Mouse (Mus musculus) kidney, postnatal 0 days (tissue): ENCODE results near the gene Sf3a1. TPM values are rescaled to one million over a fixed set of nuclear protein-coding genes. Genes with fewer than 3 reads are reported as not detected.

ENCODE experiments used
- ATAC-seq: fragments of 200-750 bp; cut with Nextera tagmentation; replicated peaks from 2 replicates; pipeline ENCODE4 v1.8.0; 2017; ENCODE audit warnings: low read depth, moderate number of reproducible peaks, moderate TSS enrichment, moderate library complexity; ENCODE audit not compliant: low FRiP score
- DNase-seq: peaks from one replicate; pipeline ENCODE4 v3.0.0-alpha.2; 2016; ENCODE audit warnings: low spot score
- H3K27ac ChIP-seq: fragments of 300-500 bp; sonication (generic); 2 replicates; pipeline ENCODE4 v1.5.1; 2014; ENCODE audit warnings: mild to moderate bottlenecking
- H3K27me3 ChIP-seq: fragments of 300-500 bp; sonication (generic); 2 replicates; pipeline ENCODE4 v1.6.1; 2014; ENCODE audit warnings: low read length, mixed read lengths; ENCODE audit not compliant: insufficient read depth
- H3K36me3 ChIP-seq: fragments of 300-500 bp; sonication (generic); 2 replicates; pipeline ENCODE4 v1.6.1; 2014; ENCODE audit warnings: low read length, mixed read lengths; ENCODE audit not compliant: insufficient read depth
- H3K4me1 ChIP-seq: fragments of 300-500 bp; sonication (generic); replicated peaks from 2 replicates; pipeline ENCODE4 v1.6.1; 2014; ENCODE audit warnings: antibody characterized with exemption, low read length, mixed read lengths; ENCODE audit not compliant: insufficient read depth
- H3K4me2 ChIP-seq: fragments of 300-500 bp; sonication (generic); 2 replicates; pipeline ENCODE4 v1.6.1; 2014; ENCODE audit warnings: mild to moderate bottlenecking, low read length, moderate library complexity, mixed read lengths
- H3K4me3 ChIP-seq: fragments of 300-500 bp; sonication (generic); replicated peaks from 2 replicates; pipeline ENCODE4 v1.5.1; 2014; ENCODE audit warnings: low read depth, low read length
- H3K9ac ChIP-seq: fragments of 300-500 bp; sonication (generic); 2 replicates; pipeline ENCODE4 v1.6.1; 2014; ENCODE audit warnings: low read depth, low read length
- H3K9me3 ChIP-seq: fragments of 300-500 bp; sonication (generic); replicated peaks from 2 replicates; pipeline ENCODE4 v1.6.1; 2016; ENCODE audit warnings: low read length, inconsistent platforms, mixed read lengths
- CTCF ChIP-seq: IDR thresholded peaks from 2 replicates; pipeline ENCODE4 v1.5.1; 2016; ENCODE audit warnings: antibody characterized with exemption, low read depth, mild to moderate bottlenecking, moderate library complexity
- WGBS: fragments of 180-500 bp; shearing (Covaris S2); extraction: QIAGEN DNeasy Blood & Tissue Kit; methylation state at CpG from one replicate; pipeline ENCODE4 v1.1.7; 2014; 5-methylcytosine and 5-hydroxymethylcytosine counted together
- polyA plus RNA-seq: library from polyadenylated mRNA; unstranded; fragments of >200 nt; fragmentation: Nextera tagmentation; extraction: Ambion mirVana; gene quantifications from 2 replicates; pipeline ENCODE4 v1.2.1, GENCODE M21; 2015

Sf3a1 gene
- polyA plus RNA-seq, 1 experiment from 2014 or later = 31.2 TPM

GRCm38 (mm10) chr11:4134400-4134799 lies 25.8 kb upstream of the Sf3a1 start:
- peaks cover 12% of the 10 kb centered on the region for H3K4me1 ChIP-seq
- no peak for TF ChIP-seq CTCF
- H3K9me3 ChIP-seq = no peaks in the 10 kb centered on the region
- H3K27me3 ChIP-seq = no peaks in the 10 kb centered on the region
- ATAC-seq = no peak
- H3K4me3 ChIP-seq = no peak overlapping the region
- peaks cover 12% of the 10 kb centered on the region; the same call in 1 of the 2 replicates for H3K36me3 ChIP-seq
- H3K9ac ChIP-seq = no peak overlapping the region
- 0 out of 2 replicates have a peak overlapping the region, but pooled peaks have one; percentile 64 for H3K4me2 ChIP-seq
- no peak overlapping the region for H3K27ac ChIP-seq
- no peak for DNase-seq
- WGBS = 51% methylated on average over 6 of the region's 6 CpGs

- 1% methylated on average over 62 of the region's 66 CpGs for WGBS
- peak; percentile 68 for TF ChIP-seq CTCF
- peak within 1 kb of the TSS; percentile 98 for H3K9ac ChIP-seq
These were observed 24.9 kb upstream of the Sf3a1 start, which contains the start of gene Rnf215 for GRCm38 (mm10) chr11:4134986-4135935. TSS of gene Rnf215 (plus strand) at chr11:4135202.

GRCm38 (mm10) chr11:4138964-4139363 lies 21.2 kb upstream of the Sf3a1 start:
- H3K36me3 ChIP-seq = peaks cover 37% of the 10 kb centered on the region
- peaks cover 12% of the 10 kb centered on the region for H3K4me1 ChIP-seq
- WGBS = 56% methylated on average over 2 of the region's 2 CpGs
- ATAC-seq (no peak), DNase-seq (no peak)
- H3K9ac ChIP-seq = no peak overlapping the region
- no peak overlapping the region for H3K27ac ChIP-seq
- H3K9me3 ChIP-seq = no peaks in the 10 kb centered on the region
- no peaks in the 10 kb centered on the region for H3K27me3 ChIP-seq
- no peak overlapping the region for H3K4me3 ChIP-seq
- TF ChIP-seq CTCF = no peak
- no peak overlapping the region for H3K4me2 ChIP-seq

More at GRCm38 (mm10) chr11:4134986-4135935, 24.9 kb upstream of the Sf3a1 start, which contains the start of gene Rnf215:
- ATAC-seq = peak; percentile 92
- Histone ChIP-seq H3K4me3 (peak within 1 kb of the TSS; percentile 95), H3K36me3 (peaks cover 20% of the 10 kb centered on the region; the same call in 1 of the 2 replicates), H3K27ac (peak within 1 kb of the TSS; percentile 90), H3K9me3 (no peaks in the 10 kb centered on the region), H3K27me3 (no peaks in the 10 kb centered on the region), H3K4me2 (peak within 1 kb of the TSS; percentile 64), H3K4me1 (peaks cover 12% of the 10 kb centered on the region)
- DNase-seq = peak; percentile 93

- no peaks in the 10 kb centered on the region for H3K27me3 ChIP-seq
- no peak overlapping the region for H3K27ac ChIP-seq
- H3K9ac ChIP-seq = no peak overlapping the region
- peaks cover 47% of the 10 kb centered on the region for H3K36me3 ChIP-seq
- TF ChIP-seq CTCF = no peak
- H3K4me2 ChIP-seq = no peak overlapping the region
- DNase-seq (no peak), ATAC-seq (no peak)
- H3K4me1 ChIP-seq = peaks cover under 1% of the 10 kb centered on the region; the same call in 1 of the 2 replicates
- H3K9me3 ChIP-seq = no peaks in the 10 kb centered on the region
- H3K4me3 ChIP-seq = no peak overlapping the region
These were observed 18.6 kb upstream of the Sf3a1 start for GRCm38 (mm10) chr11:4141505-4141904.

GRCm38 (mm10) chr11:4142352-4142751 lies 17.8 kb upstream of the Sf3a1 start:
- Histone ChIP-seq H3K9ac (no peak overlapping the region), H3K36me3 (peaks cover 47% of the 10 kb centered on the region), H3K27ac (no peak overlapping the region), H3K4me1 (no peaks in the 10 kb centered on the region), H3K4me2 (no peak overlapping the region), H3K9me3 (no peaks in the 10 kb centered on the region), H3K4me3 (no peak overlapping the region), H3K27me3 (no peaks in the 10 kb centered on the region)
- no peak for TF ChIP-seq CTCF
- 86% methylated on average over 4 of the region's 4 CpGs for WGBS
- no peak for ATAC-seq
- no peak for DNase-seq

DNA sequence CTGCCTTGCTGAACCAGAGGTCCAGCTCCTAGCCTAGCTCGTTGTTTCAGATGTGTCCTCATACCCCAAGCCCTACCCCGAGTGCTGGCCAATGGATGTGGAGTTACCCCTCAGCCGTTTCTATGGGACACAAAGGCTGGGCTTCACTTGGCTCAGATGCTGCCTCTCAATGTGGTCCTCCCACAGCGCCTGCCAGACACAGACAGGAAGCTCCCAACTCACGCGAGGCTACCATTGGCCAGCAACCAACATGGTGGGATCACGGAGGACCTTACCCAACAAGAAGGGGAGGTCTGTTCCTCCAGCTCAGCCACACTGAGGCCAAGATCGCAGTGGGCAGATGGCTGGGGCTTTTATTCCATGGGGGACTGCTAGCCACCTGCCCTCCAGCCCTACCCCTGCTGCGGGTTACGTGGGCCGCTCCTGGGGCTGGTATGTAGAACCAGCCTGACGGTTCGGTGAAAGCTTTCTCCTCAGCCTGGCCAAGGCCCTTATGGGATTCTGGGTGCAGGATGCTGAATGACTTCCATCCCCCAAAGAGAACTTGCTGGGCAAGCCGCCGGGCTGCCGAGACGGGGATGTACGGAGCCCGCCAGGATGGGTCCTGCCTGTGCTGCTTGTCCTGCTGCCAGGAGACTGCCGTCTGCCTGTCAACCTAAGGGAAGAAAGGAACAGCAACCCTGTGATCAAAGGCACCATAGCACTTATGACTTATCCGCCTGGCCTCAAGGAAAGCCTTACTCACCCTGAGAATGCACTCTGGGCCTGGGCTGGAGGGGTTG lies 16.7 kb upstream of the Sf3a1 start:
- ATAC-seq (no peak), DNase-seq (no peak)

More for the DNA sequence above, 16.7 kb upstream of the Sf3a1 start:
- TF ChIP-seq CTCF = no peak
- 87% methylated on average over 21 of the region's 21 CpGs for WGBS
- Histone ChIP-seq H3K27ac (no peak overlapping the region), H3K36me3 (peaks cover 42% of the 10 kb centered on the region), H3K27me3 (no peaks in the 10 kb centered on the region), H3K4me1 (no peaks in the 10 kb centered on the region), H3K4me3 (no peak overlapping the region), H3K4me2 (no peak overlapping the region), H3K9me3 (no peaks in the 10 kb centered on the region), H3K9ac (no peak overlapping the region)
